Mouse (Mus musculus): Measurements from ENCODE around the gene Ano6.

Gene Ano6

DNA sequence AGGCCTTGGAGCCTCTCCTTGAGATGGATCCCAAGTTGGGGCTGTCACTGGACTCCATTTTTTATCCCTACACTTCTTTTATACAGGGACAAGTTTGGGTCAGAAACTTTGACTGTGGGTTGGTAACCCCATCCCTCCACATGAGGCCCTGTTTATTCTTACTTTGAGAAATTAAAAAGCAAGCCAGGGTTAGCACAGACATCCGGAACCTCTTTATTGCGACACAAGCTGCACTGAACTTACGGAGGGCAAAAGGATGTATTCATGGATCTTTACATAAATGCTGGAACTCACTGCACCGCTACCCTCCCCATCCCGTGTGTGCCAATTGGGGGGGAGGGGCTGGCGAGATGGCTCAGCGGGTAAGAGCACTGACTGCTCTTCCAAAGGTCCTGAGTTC lies 105.1 kb downstream of the Ano6 start:
- DNase-seq: no peak

DNA sequence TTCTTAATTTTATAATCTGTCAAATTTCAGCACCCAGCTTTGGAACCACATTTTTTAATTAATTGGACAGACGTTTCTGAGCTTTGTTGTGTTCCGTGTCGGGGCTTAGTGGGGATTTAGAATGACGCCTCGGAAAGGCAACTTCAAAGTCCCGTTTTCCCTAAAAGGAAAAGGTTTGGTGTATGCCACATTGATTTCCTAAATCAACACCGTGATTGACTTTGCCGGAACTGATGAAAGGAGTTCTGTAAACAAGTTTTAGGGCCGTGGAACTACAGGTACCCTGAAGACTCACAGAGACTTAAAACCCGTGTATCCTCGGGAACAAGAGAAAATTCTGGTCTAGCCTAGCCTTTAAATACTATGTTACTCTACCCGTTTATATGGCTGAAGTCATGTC lies 107.0 kb downstream of the Ano6 start:
- no peak for DNase-seq

DNA sequence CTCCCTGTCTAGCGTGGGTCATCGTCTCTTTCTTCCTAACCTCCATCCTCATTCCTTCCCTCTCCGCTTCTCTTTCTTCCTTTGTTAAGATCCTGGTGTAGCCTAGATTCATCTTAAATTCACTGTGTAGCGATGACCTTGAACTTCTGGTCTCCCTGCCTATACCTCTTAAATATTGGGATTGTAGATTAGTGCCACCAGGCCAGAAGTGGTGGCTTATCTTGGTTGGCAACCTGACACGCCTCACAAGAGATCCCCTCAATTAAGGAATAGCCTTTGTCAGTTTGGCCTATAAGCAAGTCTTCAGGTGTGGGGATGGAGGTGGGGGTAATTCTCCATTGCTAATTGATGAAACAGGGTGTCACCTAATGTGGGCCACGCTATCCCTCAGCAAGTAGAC lies 107.8 kb downstream of the Ano6 start:
- DNase-seq: no peak

GRCm38 (mm10) chr15:95902396-95902795 lies 111.8 kb downstream of the Ano6 start:
- DNase-seq: no peak

DNA sequence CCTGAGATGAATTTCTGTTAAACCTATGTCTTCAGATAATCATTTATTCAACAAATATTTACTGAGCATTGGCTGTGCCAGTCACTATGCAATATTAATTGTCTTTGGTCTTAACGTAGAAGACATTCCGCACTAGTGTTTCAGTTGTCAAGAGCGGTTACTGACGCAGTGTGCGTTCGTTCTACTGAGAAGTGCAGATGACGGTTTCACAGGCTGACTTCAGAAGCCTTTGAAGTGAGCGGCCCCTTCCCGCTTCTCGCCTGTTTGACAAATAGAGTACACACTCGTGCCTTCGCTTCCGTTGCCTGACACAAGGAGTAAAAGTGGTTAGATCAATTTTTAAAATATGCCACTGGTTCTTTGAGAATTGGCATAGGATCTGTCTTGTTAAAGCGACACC lies 113.6 kb downstream of the Ano6 start:
- no peak for DNase-seq

DNA sequence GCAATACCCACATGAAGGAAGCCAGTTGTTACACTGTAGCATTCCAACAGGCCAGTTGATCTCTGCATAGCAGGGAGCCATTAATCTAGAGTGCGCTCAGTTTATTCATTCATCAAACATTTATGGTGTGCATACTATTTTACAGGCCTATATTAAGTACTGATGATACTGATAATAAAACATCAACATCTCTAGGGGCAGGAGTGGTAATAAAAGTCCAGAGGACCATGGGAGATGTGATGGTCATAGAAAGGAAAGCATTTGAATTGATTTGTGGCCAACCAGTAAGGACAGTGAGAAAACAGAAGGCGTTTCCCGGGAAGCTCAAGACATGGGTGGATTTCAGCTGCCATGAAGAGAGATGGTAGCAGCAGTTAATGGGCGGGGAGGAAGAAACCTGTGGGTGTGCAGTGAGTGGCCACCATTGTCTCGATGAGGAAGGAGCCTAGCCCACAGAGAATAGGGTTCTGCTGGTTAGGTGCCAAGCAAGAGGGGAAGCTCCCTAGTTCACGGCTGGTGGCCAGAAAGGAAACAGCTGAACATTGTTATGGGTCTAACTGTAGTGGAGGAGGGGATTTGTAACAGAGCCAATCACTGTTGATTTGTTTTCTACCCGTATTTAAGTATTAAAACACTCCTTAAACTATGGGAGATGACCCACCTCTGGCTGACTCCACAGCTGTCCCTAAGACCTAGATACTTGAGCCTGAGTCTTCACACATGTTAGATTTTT lies 115.5 kb downstream of the Ano6 start:
- DNase-seq: peak; percentile 22

DNA sequence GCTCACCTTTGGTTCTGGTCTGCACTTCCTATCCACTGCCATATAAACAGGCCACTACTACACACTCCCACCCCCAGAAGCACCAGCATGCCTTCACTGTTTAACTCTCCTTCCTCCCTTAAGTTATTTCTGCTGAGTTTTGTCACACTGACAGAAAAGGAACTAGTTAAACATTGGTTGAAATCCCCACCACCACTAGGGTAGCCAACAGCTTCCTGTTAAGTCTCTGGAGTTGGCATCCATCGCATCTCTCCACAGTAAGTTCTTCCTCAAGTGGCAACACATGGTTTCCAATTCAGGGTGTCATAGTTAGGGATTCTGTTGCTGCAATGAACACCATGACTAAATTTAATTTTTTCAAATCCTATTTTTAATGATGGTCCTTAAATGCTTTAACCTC lies 116.2 kb downstream of the Ano6 start:
- no peak for DNase-seq

DNA sequence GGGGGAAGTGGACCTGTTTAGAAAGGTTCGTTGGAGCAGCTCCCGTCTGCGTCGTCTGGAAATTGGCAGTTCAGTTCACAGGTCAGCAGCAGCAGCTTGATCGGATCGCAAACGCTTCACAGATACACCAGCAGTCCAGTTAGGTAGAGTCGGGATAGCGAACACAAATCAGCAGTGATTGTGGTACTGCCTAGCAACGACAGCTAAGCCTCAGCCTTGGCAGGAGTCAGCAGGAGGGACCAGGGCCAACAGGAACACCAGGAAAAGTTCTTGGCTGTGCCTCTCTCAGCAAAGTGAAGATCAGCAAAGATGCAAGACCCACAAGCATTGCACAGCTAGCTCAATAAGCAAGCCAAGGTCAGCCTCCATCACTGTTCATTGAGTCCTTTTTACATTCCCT lies 116.7 kb downstream of the Ano6 start:
- peak; percentile 32 for DNase-seq

- DNase-seq: no peak
Measured at GRCm38 (mm10) chr15:95907909-95908308, 117.3 kb downstream of the Ano6 start.

- no peak for DNase-seq
Measured at GRCm38 (mm10) chr15:95910099-95910780, 119.6 kb downstream of the Ano6 start.

DNA sequence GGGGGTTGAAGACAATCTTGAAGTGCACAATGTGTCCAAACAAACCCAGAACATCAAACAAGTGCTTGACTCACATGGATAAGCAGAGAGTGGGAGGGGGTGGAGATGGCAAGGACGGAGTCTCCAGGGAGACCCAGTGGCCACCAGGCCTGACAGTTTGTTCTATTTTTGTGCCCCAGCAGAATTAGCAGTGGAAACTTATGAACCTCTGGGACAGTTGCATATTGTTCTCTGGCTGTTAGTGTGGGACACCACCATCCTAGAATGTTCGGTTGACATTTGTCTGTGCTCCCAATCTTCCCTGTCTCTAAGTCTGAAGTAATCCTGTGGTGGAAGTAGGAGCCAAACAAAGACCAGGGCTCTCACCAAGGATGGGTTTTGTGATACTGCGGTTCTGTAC lies 124.3 kb downstream of the Ano6 start:
- DNase-seq: no peak

DNA sequence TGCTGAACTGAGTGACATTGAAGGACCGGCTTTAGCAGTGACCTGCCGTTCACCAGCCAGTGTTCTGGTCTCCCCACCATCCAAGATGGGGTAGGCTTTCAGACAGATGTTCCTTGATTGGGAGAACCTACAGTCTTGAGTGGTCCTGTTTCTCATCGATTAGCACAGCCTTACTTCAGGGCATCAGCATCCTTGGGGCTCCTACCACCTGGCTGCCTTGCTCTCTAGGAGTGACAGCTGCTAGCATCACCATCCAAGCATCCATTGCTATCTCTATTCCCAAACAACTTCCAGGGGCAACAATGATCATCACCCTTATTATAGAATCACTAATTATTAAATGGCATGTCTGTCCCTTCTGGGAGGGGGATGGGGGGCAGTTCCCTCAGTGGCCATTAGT lies 124.8 kb downstream of the Ano6 start:
- no peak for DNase-seq

GRCm38 (mm10) chr15:95917330-95917729 lies 126.7 kb downstream of the Ano6 start:
- DNase-seq: no peak

- DNase-seq: peak; percentile 42
Measured at GRCm38 (mm10) chr15:95920047-95920446, 129.4 kb downstream of the Ano6 start.

DNA sequence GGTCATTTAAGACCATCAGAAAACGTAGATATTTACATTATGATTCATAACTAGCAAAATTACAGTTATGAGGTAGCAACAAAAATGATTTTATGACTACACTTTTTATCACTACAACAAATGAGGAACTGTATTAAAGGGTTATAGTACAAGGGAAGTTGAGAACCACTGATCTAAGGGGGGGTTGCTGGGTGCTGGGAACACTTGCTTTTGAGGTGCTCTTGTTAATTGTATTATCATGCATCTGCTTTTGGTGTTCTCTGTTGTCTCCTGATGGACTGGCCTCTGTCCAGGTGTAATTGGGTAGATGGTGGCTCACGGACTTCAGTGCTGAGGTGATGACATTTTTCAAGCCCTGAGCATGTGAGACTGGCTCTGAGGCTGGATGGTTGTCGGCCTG lies 130.4 kb downstream of the Ano6 start:
- DNase-seq: no peak

GRCm38 (mm10) chr15:95921639-95922038 lies 131.0 kb downstream of the Ano6 start:
- DNase-seq: no peak

GRCm38 (mm10) chr15:95922558-95922957 lies 131.9 kb downstream of the Ano6 start:
- DNase-seq: no peak

DNA sequence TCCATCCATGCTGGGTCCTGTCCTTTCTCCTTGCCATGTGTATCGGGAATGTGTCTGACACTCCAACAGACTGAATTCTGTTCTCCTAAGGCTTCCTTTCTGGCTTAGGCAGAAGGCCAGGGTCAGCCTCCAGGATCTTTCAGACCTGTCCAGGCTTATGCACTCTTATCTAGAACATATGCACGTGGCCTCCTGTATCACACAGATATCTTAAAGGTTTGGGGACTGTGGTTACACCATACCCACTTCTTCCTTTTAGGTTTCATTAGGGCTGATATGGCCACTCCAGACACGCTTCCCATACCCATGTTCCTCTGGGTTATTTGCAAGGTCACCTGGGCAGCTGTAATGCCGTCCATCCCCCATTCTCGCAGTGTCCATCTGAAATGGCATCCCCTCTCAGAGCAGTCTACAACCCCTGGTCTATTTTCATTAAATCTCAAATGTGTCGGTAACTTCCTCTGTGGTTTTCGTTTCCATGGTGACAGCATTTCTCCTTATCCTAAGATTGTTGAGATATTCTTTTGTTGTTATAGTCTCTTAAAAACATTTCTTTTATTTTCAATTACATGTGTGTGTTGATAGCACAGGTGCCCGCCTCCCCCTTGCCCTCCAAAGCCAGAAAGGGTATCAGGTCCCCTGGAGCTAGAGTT lies 134.8 kb downstream of the Ano6 start:
- DNase-seq: no peak

DNA sequence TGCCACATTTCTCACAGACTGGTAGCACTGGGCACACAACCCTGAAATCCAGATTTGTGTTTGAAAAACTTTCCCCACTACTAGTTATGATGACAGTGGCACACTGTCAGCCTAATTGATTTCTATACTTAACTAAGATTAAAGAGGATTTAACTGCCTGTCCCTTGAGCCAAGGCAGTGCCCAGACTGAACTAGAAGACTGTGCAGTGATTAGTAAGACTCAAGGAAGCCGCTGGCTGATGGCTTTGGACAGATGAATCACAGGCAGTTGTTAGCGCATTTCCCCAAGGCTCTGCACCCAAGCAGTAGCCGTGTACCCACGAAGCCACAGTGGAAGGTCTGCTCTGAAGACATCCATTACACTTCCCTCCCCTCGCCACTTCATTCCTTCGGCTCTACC lies 138.4 kb downstream of the Ano6 start:
- no peak for DNase-seq

DNA sequence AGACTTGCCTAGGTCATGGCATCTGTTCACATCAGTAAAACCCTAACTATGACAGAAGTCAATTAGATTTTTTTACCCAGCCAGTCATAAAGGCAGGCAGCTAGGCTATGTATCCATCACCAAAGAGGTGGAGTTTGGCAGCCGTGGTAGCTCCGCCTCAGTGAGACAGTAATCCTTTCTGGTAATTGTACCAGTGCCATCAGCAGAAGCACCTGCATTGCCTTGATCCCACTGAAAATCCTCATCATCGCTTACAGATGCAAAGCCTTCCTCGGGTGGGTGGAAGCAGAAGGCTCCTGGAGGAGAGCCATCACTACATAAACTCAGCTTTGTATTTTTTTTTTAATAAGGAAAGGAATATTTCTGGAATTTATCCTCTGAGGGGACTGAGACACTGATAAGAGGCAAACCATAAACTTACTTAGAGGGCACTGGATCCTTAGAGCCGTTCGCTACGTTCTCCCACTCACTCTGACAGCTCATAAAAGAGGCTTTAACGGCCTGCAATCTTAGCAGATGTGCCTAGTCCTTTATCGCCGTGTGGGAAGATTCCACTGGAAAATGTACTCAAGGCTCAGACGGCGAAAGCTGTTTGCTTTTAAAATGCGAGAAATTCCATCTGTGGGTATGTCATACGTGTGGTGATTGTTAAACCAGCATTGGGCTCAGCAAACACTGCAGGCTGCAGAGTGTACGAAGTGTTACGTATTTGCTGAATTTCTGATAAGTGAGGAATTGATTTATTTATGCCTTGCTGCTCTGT lies 140.6 kb downstream of the Ano6 start:
- DNase-seq: no peak

DNA sequence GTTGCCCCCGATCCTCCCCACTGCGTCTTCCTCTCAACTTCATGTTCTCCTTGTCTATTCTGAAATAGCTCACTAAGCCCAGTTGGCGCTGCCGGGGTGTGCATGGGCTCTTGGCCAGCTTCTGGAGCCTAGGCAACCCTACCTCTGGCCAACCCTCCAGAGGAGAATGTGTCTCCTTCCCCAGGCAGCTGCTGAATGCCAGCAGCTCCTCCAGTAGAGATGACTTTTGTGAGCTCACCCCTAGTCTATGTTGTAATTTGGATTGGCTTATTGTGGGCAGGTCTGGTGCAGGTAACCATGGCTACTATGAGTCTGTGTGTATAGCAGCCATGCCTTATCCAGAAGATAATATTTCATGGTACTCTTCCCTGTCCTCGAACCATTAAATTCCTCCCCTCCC lies 141.7 kb downstream of the Ano6 start:
- peak; percentile 67 for DNase-seq

DNA sequence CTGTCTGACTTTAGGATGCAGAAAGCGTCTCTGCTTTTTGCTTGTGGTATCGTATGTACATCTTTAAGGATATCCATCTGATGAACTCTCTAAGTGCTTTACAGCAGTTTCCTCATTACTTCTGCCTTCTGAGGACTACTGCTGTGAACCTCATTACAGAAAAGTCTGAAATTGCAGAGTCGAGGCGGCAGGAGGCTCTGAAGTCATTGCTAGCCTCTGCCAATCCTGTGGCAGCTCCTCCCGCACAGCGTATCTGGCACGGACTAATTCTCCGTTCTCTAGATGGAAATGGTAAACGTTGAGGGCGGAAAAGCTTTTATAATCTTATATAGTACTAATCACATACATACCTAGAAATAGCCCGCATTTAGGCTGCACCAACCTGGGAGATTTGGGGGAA lies 144.5 kb downstream of the Ano6 start:
- peak; percentile 42 for DNase-seq

GRCm38 (mm10) chr15:95943470-95943869 lies 152.8 kb downstream of the Ano6 start:
- no peak for DNase-seq

DNA sequence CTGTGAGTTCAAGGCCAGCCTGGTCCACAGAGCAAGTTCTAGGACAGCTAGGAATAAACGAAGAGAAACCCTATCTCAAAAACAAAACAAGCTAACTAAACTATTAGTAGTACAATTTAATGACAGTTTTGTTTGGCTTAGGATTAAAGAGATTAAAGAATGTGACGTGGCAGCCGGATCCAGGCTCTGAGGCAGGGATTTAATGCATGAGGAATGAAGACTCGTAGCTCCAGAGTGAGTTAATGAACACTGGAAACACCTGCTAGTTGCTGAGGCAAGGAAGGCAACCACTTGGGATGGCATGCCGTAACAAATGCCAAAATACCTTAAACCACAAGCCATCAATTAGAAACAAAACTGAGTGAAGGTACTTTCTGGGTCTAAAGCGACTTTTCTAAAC lies 153.7 kb downstream of the Ano6 start:
- DNase-seq: no peak

Data from right cerebral cortex, postnatal 14 days (tissue).